Mouse (Mus musculus) brain, embryonic 18.5 days (tissue): ENCODE measurements at regions not wholly inside any gene's neighbourhood (a gene's known extent, or its start where the extent isn't known, plus 50 kb on each side); places are given as distances from the start of the nearest gene placed in this dataset.
"Not testable (repeated sequence)": the region's sequence is repeated elsewhere in the genome, so short reads cannot be mapped to it uniquely, and the experiment has no call there.

Experiments
- DNase-seq: peaks from one replicate; pipeline ENCODE4 v3.0.0-alpha.2; 2012; ENCODE audit warnings: low read depth, low spot score

GRCm38 (mm10) chr13:61805300-61805699 lies 235.4 kb upstream of the Cts3 start:
- DNase-seq: not testable (repeated sequence)

DNA sequence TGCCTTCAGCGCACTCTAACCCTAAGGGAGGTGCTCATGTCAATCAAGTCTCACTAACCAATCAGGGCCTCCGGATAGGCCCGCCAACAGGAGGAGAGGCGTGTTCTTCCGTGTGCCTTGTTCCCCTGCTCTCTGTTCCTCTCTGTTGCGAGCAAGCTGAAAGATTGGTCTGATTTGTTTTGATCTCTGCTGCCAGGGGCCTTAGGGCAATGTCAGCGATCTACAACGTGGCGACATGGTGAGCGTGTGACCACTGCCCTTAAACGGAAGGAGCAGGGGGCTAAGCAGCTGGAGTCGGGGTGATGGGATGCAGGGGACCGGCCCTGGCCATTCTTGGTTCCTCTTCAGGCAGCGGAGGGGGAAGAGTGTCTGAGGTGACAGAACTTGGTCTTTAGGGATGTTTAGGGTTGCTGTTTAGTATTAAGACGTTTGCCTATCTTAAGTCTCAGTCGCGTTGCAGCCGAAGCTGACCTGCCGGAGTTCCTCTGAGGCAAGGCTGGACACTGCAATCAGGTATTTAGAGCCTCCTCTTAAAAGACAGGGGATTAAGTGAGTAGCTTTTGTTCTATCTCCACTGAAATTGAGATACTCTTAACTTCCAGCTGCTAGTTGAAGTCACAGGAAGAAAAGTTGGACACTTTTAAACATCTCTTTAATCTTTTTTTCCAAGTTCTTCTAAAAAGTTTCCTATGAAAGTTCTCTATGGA lies 234.4 kb upstream of the Cts3 start:
- DNase-seq: peak; percentile 6

GRCm38 (mm10) chr13:61803763-61804162 lies 233.8 kb upstream of the Cts3 start:
- DNase-seq: not testable (repeated sequence)

GRCm38 (mm10) chr13:61763457-61763856 lies 193.5 kb upstream of the Cts3 start:
- DNase-seq: not testable (repeated sequence)
